Mouse (Mus musculus) thymus, postnatal 10 days (tissue): ENCODE measurements around the gene Rbmx2.
A peak's percentile ranks its signal among the peaks of the same experiment; 100 is the strongest.

Experiments
- DNase-seq, 2 experiments: peaks; one replicate each; pipeline ENCODE4 v3.0.0; 2021; ENCODE audit warnings: low spot score in 2 of 2

The Rbmx2 gene

DNA sequence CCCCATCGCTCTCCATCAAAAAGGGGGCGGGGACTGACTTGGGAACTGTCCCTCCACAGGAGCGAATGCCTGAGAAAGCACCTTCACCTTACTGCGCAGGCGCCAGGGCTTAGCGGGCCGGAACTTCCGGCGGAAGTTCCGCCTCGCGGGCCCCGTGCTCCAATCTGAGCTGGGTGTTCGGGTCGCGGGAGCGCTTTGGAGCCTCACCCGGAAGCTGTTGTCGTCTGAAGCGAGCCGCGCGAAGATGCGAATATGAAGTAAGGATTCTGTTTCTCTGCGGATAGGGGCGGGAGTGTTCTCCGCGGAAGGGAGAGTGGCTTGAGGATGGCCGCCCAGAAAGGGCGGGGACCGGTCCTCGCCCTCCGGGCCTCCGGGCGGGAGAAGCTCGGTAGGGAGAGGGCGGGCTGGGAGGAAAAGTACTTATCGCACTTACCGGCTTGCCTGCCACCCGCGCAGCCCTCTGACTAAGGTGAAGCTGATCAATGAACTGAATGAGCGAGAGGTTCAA, at the start of gene Rbmx2:
Rbmx2 (plus strand) TSS at position 141 of the 508 bp plus-strand sequence.
- DNase-seq, result peak; percentile 82 to 85

DNA sequence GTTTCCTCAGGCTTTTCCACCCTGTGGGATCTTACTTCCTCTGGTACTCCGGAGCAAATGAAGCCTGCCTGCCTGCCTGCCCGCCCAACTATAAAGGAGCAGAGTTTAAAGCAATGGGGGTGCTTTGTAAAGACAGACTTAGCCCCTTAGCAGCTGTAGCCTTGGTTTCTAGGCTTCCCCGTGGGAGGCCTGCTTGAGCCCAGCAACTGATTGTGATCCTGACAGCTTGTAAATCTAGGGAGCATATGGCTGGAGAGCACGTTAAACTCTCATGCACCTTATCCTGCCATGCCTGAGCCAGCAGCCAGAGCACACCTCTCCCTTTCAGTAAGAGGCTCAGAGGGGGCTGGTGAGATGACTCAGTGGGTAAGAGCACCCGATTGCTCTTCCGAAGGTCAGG, 28.0 kb upstream of the Rbmx2 start:
- DNase-seq, result no peak

DNA sequence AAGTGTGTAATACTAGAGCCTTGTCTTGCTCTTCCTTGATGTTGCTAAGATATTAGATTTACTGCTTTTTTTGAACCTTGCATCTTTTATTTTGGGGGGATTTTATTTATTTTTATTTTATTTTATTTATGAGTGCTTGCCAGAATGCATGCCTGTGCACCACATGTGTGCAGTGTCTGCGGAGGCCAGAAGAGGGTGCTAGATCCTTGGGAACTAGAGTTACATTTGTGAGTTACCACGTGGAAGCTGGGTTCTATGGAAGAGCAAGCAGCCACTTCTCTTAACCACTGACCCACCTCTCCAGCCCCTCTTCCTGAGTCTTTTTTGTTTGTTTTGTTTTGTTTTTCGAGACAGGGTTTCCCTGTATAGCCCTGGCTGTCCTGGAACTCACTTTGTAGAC, 25.2 kb upstream of the Rbmx2 start:
- no peak for DNase-seq

DNA sequence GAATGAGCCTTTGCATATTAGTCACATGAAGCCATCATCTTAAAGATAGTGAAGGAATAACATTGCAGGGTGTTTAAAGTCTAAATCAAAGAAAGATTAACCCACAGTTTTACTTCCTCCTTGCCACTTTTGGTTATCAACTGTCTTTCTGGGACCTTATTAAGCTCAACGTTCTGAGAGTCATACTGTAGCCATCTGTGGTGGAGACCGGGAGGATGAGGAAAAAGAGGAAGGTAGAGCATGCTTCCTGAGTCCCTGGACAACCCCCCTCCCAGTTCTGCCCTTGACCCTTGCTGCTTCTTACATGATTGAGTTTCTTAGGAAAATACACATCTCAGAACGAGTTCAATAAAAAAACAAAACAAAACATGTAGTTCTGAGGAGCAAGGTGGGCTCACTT, 23.1 kb upstream of the Rbmx2 start:
- no peak for DNase-seq

DNA sequence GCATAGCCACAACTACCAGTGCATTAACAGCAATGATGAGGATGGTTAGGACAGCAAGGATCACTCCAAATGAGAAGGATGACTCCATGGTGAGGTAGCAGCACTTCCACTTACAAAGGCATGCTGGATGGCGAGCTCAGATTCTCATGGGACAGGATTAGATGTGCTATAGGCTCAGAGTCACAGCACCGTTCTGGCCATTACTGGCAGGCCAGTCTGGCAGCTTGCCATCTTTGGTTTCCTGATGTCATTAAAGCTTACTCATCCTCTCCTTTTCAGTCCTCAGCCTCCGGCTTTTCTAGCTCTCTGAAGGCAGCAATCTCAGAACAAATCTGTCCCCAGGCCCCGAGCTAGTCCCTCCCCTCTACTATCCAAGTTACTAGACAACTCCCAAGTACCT, 20.6 kb upstream of the Rbmx2 start, which contains the start of gene Gpr119:
Gpr119 (minus strand) TSS at position 308 of the 400 bp plus-strand sequence.
- no peak for DNase-seq

DNA sequence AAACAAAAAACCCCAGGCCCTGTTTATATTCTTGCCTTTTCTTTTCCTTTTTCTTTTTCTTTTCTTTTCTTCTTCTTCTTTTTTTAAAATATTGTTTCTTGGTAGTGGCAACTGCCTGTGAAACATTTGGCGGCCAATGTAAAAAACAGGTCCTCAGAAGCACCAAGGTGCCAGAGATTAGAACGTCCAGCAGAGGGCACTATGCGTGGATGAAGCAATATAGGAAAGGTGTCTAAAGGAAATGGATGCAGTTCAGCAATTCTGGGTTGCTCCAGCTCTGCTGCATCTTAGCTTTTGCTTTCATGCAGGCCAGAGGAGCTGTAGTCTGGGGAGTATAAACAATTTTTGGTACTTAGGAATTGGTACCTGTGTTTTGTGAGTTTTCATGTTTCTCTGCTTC, 11.4 kb upstream of the Rbmx2 start:
- peak; percentile 6 to 30 for DNase-seq

DNA sequence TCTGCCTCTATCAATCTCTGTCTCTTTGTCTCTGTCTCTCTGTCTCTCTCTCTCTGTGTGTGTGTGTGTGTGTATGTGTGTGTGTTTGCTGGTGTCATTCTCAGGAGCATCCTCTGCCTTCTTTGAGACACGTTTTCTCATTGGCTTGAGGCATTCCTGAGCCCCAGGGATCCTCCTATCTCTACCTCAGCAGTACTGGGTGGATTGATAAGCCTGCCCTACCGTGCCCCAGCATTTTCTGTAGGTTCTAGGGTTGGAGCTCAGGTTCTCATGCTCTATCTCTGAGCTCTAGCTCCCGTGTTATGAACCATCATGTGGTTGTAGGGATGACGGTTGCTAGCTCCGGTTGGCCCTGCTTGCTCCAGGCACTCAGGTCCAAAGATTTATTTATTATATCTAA, 10.9 kb upstream of the Rbmx2 start:
- no peak for DNase-seq

DNA sequence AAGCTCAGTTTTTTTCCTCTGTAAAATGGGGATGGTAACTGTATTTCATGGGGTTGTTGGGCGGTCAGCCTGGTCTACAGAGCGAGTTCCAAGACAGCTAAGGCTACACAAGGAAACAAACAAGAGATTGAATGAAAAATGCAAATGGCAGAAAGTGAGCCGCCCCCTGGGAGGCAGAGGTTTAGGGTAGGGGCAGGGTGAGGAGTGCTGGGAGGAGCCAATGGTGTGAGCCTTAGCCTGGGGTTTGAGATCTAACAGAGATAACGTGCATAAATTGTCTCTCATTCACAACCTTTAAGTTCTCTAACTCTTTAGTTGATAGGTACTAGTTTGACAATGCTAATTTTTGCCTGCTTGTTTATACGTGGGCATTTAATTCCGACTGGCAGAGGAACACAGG, 344 bp upstream of the Rbmx2 start:
- DNase-seq, result no peak

DNA sequence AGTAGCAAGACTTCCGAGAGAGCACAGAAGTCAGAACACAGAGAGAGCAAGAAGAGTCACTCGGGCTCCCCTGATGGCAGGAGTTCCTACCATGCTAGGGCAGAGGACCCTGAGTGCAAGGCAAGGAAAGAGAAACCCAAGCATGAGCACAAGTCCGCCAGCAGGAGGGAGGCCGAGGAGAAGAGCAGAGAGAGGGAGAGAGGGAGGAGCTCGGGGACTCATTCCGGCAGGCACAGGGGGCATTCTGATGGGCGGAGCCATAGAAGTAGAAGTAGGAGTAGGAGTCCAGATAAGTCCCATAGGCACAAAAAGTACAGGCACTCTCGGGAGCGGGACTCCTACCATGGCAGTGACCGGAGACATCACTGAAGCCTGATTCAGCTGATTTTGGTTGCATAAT, 14.9 kb downstream of the Rbmx2 start:
- no peak for DNase-seq

DNA sequence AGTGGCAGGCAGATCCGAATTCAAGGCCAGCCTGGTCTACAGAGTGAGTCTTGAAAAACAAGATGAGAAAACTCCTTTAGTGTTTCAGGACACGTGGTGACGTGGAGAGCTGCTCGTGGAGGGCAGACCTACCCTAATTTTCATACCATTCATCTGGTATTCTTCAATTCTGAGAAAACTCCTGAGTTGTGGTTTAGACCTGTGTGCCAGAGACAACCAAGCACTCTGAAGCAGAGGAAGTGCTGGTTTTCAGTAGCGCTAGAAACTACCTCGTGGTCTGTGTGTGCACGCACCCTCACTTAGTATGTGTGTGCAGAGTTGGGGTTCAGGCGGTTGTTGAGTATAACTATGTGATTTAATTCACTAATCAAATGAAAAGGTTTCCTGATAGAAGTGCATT, 18.0 kb downstream of the Rbmx2 start:
- no peak for DNase-seq

DNA sequence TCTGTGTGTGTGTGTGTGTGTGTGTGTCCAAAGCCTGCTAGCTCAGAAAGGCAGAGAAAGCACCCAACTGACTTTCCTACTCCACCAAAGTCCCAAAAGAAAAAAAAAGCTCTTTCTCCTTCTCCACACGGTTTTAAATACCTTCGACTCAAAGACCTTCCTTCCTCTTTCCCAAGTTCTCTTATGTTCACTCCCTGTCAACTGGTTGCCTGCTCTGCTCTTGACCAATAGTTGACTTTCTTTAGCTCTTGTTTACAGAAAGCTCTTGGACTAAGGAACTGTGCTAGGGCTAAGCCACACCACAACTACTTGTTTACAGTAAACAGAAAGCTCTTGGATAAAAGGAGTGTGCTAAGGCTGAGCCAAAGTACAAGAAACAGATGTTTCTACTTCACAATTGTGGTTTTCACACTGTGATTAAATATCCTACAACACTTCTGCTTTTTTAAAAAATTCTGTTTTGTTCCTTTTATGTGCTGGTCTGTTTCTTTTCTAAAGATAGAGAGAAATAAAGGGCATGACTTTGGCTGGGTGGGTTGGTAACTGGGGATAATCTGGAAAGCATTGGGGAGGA, 60.0 kb downstream of the Rbmx2 start:
- DNase-seq, result no peak
